Mouse (Mus musculus) limb, embryonic 14.5 days (tissue): ENCODE measurements around the gene Hist1h3i. TPM values are rescaled to one million over a fixed set of nuclear protein-coding genes. Genes with fewer than 3 reads are reported as not detected.
"Not testable (repeated sequence)": the region's sequence is repeated elsewhere in the genome, so short reads cannot be mapped to it uniquely, and the experiment has no call there.

ENCODE experiments used
- ATAC-seq: fragments of 200-750 bp; cut with Nextera tagmentation; 2 replicates; pipeline ENCODE4 v1.8.0; 2017; ENCODE audit warnings: low read depth, moderate number of reproducible peaks, moderate TSS enrichment; ENCODE audit not compliant: low FRiP score
- DNase-seq: peaks from one replicate; pipeline ENCODE4 v3.0.0-alpha.2; 2015; ENCODE audit warnings: low spot score
- H3K27ac ChIP-seq: fragments of 300-500 bp; sonication (generic); replicated peaks from 2 replicates; pipeline ENCODE4 v1.5.1; 2014; ENCODE audit warnings: low read depth, mild to moderate bottlenecking, low read length, moderate library complexity, mixed read lengths
- H3K27me3 ChIP-seq: fragments of 300-500 bp; sonication (generic); 2 replicates; pipeline ENCODE4 v1.6.1; 2014; ENCODE audit warnings: low read length, mixed read lengths; ENCODE audit not compliant: control insufficient read depth, insufficient read depth
- H3K36me3 ChIP-seq: fragments of 300-500 bp; sonication (generic); 2 replicates; pipeline ENCODE4 v1.6.1; 2014; ENCODE audit warnings: mild to moderate bottlenecking, low read length, moderate library complexity, mixed read lengths; ENCODE audit not compliant: control insufficient read depth, insufficient read depth
- H3K4me1 ChIP-seq: fragments of 300-500 bp; sonication (generic); 2 replicates; pipeline ENCODE4 v1.6.1; 2014; ENCODE audit warnings: antibody characterized with exemption, low read length, mixed read lengths; ENCODE audit not compliant: control insufficient read depth, insufficient read depth
- H3K4me2 ChIP-seq: fragments of 300-500 bp; sonication (generic); replicated peaks from 2 replicates; pipeline ENCODE4 v1.6.1; 2014; ENCODE audit warnings: low read depth, mild to moderate bottlenecking, low read length, moderate library complexity; ENCODE audit not compliant: severe bottlenecking
- H3K4me3 ChIP-seq: fragments of 300-500 bp; sonication (generic); replicated peaks from 2 replicates; pipeline ENCODE4 v1.5.1; 2014; ENCODE audit warnings: low read length
- H3K9ac ChIP-seq: fragments of 300-500 bp; sonication (generic); 2 replicates; pipeline ENCODE4 v1.6.1; 2014; ENCODE audit warnings: mild to moderate bottlenecking, low read depth, low read length, moderate library complexity; ENCODE audit not compliant: severe bottlenecking
- H3K9me3 ChIP-seq: fragments of 300-500 bp; sonication (generic); 2 replicates; pipeline ENCODE4 v1.6.1; 2016; ENCODE audit warnings: low read length; ENCODE audit not compliant: control insufficient read depth
- POLR2A ChIP-seq: fragments of 200-500 bp; IDR thresholded peaks from 2 replicates; pipeline ENCODE4 v1.8.0; 2012; ENCODE audit warnings: inconsistent platforms, mild to moderate bottlenecking, moderate library complexity, borderline replicate concordance; ENCODE audit not compliant: insufficient read depth, insufficient read length; ENCODE audit errors: extremely low read depth
- WGBS: fragments of 180-500 bp; shearing (Covaris S2); extraction: QIAGEN DNeasy Blood & Tissue Kit; methylation state at CpG from one replicate; pipeline ENCODE4 v1.1.7; 2014; 5-methylcytosine and 5-hydroxymethylcytosine counted together
- microRNA-seq: library from miRNA; unstranded; fragments of <30 nt; microRNA quantifications from one replicate; pipeline ENCODE4, GENCODE M21; 2016
- polyA plus RNA-seq, 2 experiments: library from polyadenylated mRNA; depleted of rRNA in 1 of 2; stranded (reverse) in 1 of 2; unstranded in 1 of 2; fragments of >200 nt; fragmentation: Nextera tagmentation in 1 of 2; extraction: Ambion mirVana in 1 of 2; gene quantifications; 2 replicates each; pipeline versions ENCODE4 v1.2.1 to v1.2.3; 2012 to 2014

Gene Hist1h3i
- polyA plus RNA-seq, 2 experiments = 39.9 to 142 TPM

- Histone ChIP-seq H3K27ac (peak overlapping the region; percentile 94), H3K27me3 (no peaks in the 10 kb centered on the region), H3K9ac (peak overlapping the region; percentile 57), H3K4me2 (peak overlapping the region; percentile 83), H3K4me1 (peaks cover 20% of the 10 kb centered on the region), H3K9me3 (no peaks in the 10 kb centered on the region), H3K4me3 (peak overlapping the region; percentile 52), H3K36me3 (no peaks in the 10 kb centered on the region)
- WGBS = 6% methylated on average over 5 of the region's 5 CpGs
- peak; percentile 60 for DNase-seq
- TF ChIP-seq POLR2A = peak; percentile 28; the same call in 1 of the 2 replicates
- no peak for ATAC-seq
These were observed 33.6 kb downstream of the Hist1h3i start for GRCm38 (mm10) chr13:21749387-21750158.

DNA sequence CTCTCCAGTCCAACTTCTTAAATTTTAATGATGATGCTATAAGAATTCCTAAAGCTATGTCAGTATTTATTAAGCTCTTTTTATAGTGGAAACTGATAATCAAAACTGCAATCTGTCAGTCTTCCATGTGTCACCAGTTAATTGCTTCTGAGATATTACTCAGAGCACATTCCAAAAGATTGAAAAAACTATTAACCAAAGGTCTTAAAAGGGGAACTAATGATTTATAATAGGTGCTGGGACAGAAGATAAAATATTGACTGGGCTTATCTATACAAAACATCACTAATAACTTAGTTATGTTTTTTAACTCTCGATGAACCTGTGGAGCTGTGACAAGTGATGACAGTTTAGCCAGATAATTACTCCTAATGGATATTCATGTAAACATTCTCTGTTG is 38.2 kb downstream of the Hist1h3i start:
- 90% methylated on average over 1 of the region's 1 CpGs for WGBS
- no peak for ATAC-seq
- Histone ChIP-seq H3K27me3 (no peaks in the 10 kb centered on the region), H3K9me3 (no peaks in the 10 kb centered on the region), H3K9ac (no peak overlapping the region), H3K27ac (no peak overlapping the region), H3K4me1 (peaks cover 11% of the 10 kb centered on the region), H3K4me3 (no peak overlapping the region), H3K36me3 (no peaks in the 10 kb centered on the region), H3K4me2 (no peak overlapping the region)
- TF ChIP-seq POLR2A = no peak
- no peak for DNase-seq

GRCm38 (mm10) chr13:21734906-21735767 is 48.0 kb downstream of the Hist1h3i start, which contains the start of gene Hist1h4j:
Gene Hist1h4j, plus strand, starts transcription at chr13:21735064.
- Histone ChIP-seq H3K4me2 (peak within 1 kb of the TSS; percentile 63), H3K4me3 (peak within 1 kb of the TSS; percentile 49), H3K9ac (peak within 1 kb of the TSS; percentile 64), H3K27ac (peak within 1 kb of the TSS; percentile 97)
- under 1% methylated on average over 42 of the region's 56 CpGs for WGBS
- not testable (repeated sequence) for H3K4me1 ChIP-seq, H3K36me3 ChIP-seq, H3K27me3 ChIP-seq, H3K9me3 ChIP-seq
- peak; percentile 91 for DNase-seq
- peak; percentile 92 for ATAC-seq
- peak; percentile 94; the same call in 1 of the 2 replicates for TF ChIP-seq POLR2A

DNA sequence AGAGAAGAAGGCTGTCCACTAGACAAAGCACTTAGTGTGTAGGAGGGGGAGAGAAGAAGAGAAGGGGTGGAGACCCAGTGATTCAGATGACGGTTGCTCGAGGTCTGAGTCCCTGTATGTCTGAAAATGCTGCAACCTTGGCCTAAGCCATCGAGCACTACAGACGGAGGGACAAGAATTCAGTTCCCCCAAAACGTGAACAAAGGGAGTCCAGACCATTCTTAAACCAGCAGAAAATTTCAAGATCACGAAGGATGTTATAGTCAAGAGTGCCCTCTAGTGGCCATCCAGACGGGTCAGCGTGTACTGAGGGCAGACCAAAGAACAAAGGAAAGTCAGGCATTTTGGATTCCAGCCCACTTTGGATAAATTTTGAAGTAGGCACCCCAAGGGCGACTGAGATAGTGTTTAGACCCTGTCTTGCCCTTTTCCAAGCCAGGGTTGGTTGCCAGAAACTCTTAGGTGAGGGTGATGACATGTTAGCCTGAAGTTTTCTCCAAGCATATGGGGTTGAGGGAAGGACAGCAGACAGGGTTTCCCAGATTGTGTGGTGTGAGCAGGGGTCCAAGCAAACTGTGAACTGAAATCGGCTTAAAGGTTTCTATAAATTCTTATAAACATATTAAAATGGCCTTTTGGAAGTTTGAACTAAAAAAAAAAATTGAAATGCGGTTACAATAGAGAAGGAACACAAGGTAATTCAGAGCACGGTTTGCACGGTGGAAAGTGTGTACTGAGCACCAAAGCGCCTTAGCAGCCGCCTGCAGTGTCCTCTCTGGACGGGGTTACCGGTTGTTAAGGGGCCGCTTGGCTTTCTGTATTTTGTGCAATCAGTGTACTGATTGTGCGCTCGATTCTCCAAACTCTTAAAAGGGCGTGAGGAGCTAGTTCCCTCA is 48.9 kb downstream of the Hist1h3i start:
- peak overlapping the region; percentile 97 for H3K27ac ChIP-seq
- H3K4me3 ChIP-seq = peak overlapping the region; percentile 49
- DNase-seq (peak; percentile 98), ATAC-seq (peak; percentile 79)
- H3K36me3 ChIP-seq = no peaks in the 10 kb centered on the region
- WGBS = under 1% methylated on average over 21 of the region's 21 CpGs
- peaks cover 5% of the 10 kb centered on the region; the same call in 1 of the 2 replicates for H3K4me1 ChIP-seq
- H3K4me2 ChIP-seq = peak overlapping the region; percentile 63
- no peaks in the 10 kb centered on the region for H3K27me3 ChIP-seq
- TF ChIP-seq POLR2A = no peak
- H3K9ac ChIP-seq = peak overlapping the region; percentile 64
- no peaks in the 10 kb centered on the region for H3K9me3 ChIP-seq

- Histone ChIP-seq H3K27me3 (no peaks in the 10 kb centered on the region), H3K27ac (peak overlapping the region; percentile 97), H3K4me2 (no peak overlapping the region), H3K4me1 (peaks cover 5% of the 10 kb centered on the region; the same call in 1 of the 2 replicates), H3K36me3 (no peaks in the 10 kb centered on the region), H3K9me3 (no peaks in the 10 kb centered on the region), H3K4me3 (no peak overlapping the region), H3K9ac (no peak overlapping the region)
- TF ChIP-seq POLR2A = no peak
- DNase-seq (no peak), ATAC-seq (no peak)
- 63% methylated on average over 5 of the region's 5 CpGs for WGBS
These were observed 49.7 kb downstream of the Hist1h3i start for GRCm38 (mm10) chr13:21733466-21733865.

Small RNAs within 50 kb of the gene (microRNA-seq; reads per million reads assigned to microRNA genes)
- gene Gm19658 (not detected), gene Gm44346 (not detected), gene Gm44454 (not detected), gene Gm44466 (not detected)

Other genes starting within 250 kb of the Hist1h3i start
- not detected in 2 replicates for gene Olfr1366, start 240.6 kb downstream of the Hist1h3i start, polyA plus RNA-seq (2012; rRNA removed)
- gene Olfr1366, start 240.6 kb downstream of the Hist1h3i start, polyA plus RNA-seq (2014; fragmentation: Nextera tagmentation; extraction: Ambion mirVana) = 0.15 and 0.30 TPM in 2 replicates
- not detected in 2 replicates for gene Olfr1535, start 223.5 kb downstream of the Hist1h3i start, polyA plus RNA-seq (2012; rRNA removed)
- not detected in 2 replicates for gene Olfr1535, start 223.5 kb downstream of the Hist1h3i start, polyA plus RNA-seq (2014; fragmentation: Nextera tagmentation; extraction: Ambion mirVana)
- gene Olfr1364, start 201.6 kb downstream of the Hist1h3i start, polyA plus RNA-seq (2012; rRNA removed) = not detected in 2 replicates
- not detected in 2 replicates for gene Olfr1364, start 201.6 kb downstream of the Hist1h3i start, polyA plus RNA-seq (2014; fragmentation: Nextera tagmentation; extraction: Ambion mirVana)
- gene Olfr1362, start 169.3 kb downstream of the Hist1h3i start, polyA plus RNA-seq (2012; rRNA removed) = not detected in 2 replicates
- not detected in 2 replicates for gene Olfr1362, start 169.3 kb downstream of the Hist1h3i start, polyA plus RNA-seq (2014; fragmentation: Nextera tagmentation; extraction: Ambion mirVana)
- gene Olfr11, start 140.9 kb downstream of the Hist1h3i start, polyA plus RNA-seq (2012; rRNA removed) = not detected in 2 replicates
- not detected in 2 replicates for gene Olfr11, start 140.9 kb downstream of the Hist1h3i start, polyA plus RNA-seq (2014; fragmentation: Nextera tagmentation; extraction: Ambion mirVana)
- not detected in 2 replicates for gene Olfr1361, start 120.0 kb downstream of the Hist1h3i start, polyA plus RNA-seq (2012; rRNA removed)
- not detected in 2 replicates for gene Olfr1361, start 120.0 kb downstream of the Hist1h3i start, polyA plus RNA-seq (2014; fragmentation: Nextera tagmentation; extraction: Ambion mirVana)
- not detected in 2 replicates for gene Olfr1360, start 106.0 kb downstream of the Hist1h3i start, polyA plus RNA-seq (2012; rRNA removed)
- not detected in 2 replicates for gene Olfr1360, start 106.0 kb downstream of the Hist1h3i start, polyA plus RNA-seq (2014; fragmentation: Nextera tagmentation; extraction: Ambion mirVana)
- not detected in 2 replicates for gene Olfr1359, start 85.3 kb downstream of the Hist1h3i start, polyA plus RNA-seq (2012; rRNA removed)
- gene Olfr1359, start 85.3 kb downstream of the Hist1h3i start, polyA plus RNA-seq (2014; fragmentation: Nextera tagmentation; extraction: Ambion mirVana) = not detected in 2 replicates
- 15.9 and 20.8 TPM in 2 replicates for gene Hist1h2bl, start 67.2 kb downstream of the Hist1h3i start, polyA plus RNA-seq (2012; rRNA removed)
- gene Hist1h2bl, start 67.2 kb downstream of the Hist1h3i start, polyA plus RNA-seq (2014; fragmentation: Nextera tagmentation; extraction: Ambion mirVana) = 2.4 and 4.4 TPM in 2 replicates
- gene Hist1h2ai, start 66.9 kb downstream of the Hist1h3i start, polyA plus RNA-seq (2012; rRNA removed) = 17.5 and 34.8 TPM in 2 replicates
- 30.7 and 38.1 TPM in 2 replicates for gene Hist1h2ai, start 66.9 kb downstream of the Hist1h3i start, polyA plus RNA-seq (2014; fragmentation: Nextera tagmentation; extraction: Ambion mirVana)
- gene Hist1h3h, start 65.7 kb downstream of the Hist1h3i start, polyA plus RNA-seq (2012; rRNA removed) = 34.5 and 61.8 TPM in 2 replicates
- gene Hist1h3h, start 65.7 kb downstream of the Hist1h3i start, polyA plus RNA-seq (2014; fragmentation: Nextera tagmentation; extraction: Ambion mirVana) = 18.4 and 18.6 TPM in 2 replicates
- gene Hist1h2bm, start 61.3 kb downstream of the Hist1h3i start, polyA plus RNA-seq (2012; rRNA removed) = 15.1 and 19.3 TPM in 2 replicates
- gene Hist1h2bm, start 61.3 kb downstream of the Hist1h3i start, polyA plus RNA-seq (2014; fragmentation: Nextera tagmentation; extraction: Ambion mirVana) = 4.8 and 6.3 TPM in 2 replicates
- gene Hist1h4j, start 48.3 kb downstream of the Hist1h3i start, polyA plus RNA-seq (2012; rRNA removed) = 13.7 and 13.8 TPM in 2 replicates
- 1.00 and 1.3 TPM in 2 replicates for gene Hist1h4j, start 48.3 kb downstream of the Hist1h3i start, polyA plus RNA-seq (2014; fragmentation: Nextera tagmentation; extraction: Ambion mirVana)
- gene Hist1h4k, start 32.9 kb downstream of the Hist1h3i start, polyA plus RNA-seq (2012; rRNA removed) = 22.1 and 22.3 TPM in 2 replicates
- 1.4 and 4.0 TPM in 2 replicates for gene Hist1h4k, start 32.9 kb downstream of the Hist1h3i start, polyA plus RNA-seq (2014; fragmentation: Nextera tagmentation; extraction: Ambion mirVana)
- 26.8 and 28.1 TPM in 2 replicates for gene Hist1h2ak, start 29.5 kb downstream of the Hist1h3i start, polyA plus RNA-seq (2012; rRNA removed)
- gene Hist1h2ak, start 29.5 kb downstream of the Hist1h3i start, polyA plus RNA-seq (2014; fragmentation: Nextera tagmentation; extraction: Ambion mirVana) = 11.0 and 17.9 TPM in 2 replicates
- 15.3 and 18.4 TPM in 2 replicates for gene Hist1h2bn, start 29.2 kb downstream of the Hist1h3i start, polyA plus RNA-seq (2012; rRNA removed)
- 3.2 and 3.4 TPM in 2 replicates for gene Hist1h2bn, start 29.2 kb downstream of the Hist1h3i start, polyA plus RNA-seq (2014; fragmentation: Nextera tagmentation; extraction: Ambion mirVana)
- gene Hist1h1b, start 2.7 kb downstream of the Hist1h3i start, polyA plus RNA-seq (2012; rRNA removed) = 5.9 and 6.7 TPM in 2 replicates
- gene Hist1h1b, start 2.7 kb downstream of the Hist1h3i start, polyA plus RNA-seq (2014; fragmentation: Nextera tagmentation; extraction: Ambion mirVana) = 8.9 and 13.0 TPM in 2 replicates
- 9.3 and 19.2 TPM in 2 replicates for gene Hist1h2an, start 3.8 kb upstream of the Hist1h3i start, polyA plus RNA-seq (2012; rRNA removed)
- 6.1 and 8.1 TPM in 2 replicates for gene Hist1h2an, start 3.8 kb upstream of the Hist1h3i start, polyA plus RNA-seq (2014; fragmentation: Nextera tagmentation; extraction: Ambion mirVana)
- 1.8 and 2.2 TPM in 2 replicates for gene Hist1h2bp, start 4.1 kb upstream of the Hist1h3i start, polyA plus RNA-seq (2012; rRNA removed)
- gene Hist1h2bp, start 4.1 kb upstream of the Hist1h3i start, polyA plus RNA-seq (2014; fragmentation: Nextera tagmentation; extraction: Ambion mirVana) = 1.9 and 2.1 TPM in 2 replicates
- 18.4 and 18.7 TPM in 2 replicates for gene Hist1h2bq, start 26.8 kb upstream of the Hist1h3i start, polyA plus RNA-seq (2012; rRNA removed)
- 20.2 and 24.7 TPM in 2 replicates for gene Hist1h2bq, start 26.8 kb upstream of the Hist1h3i start, polyA plus RNA-seq (2014; fragmentation: Nextera tagmentation; extraction: Ambion mirVana)
- not detected in 2 replicates for gene Hist1h2ao, start 27.1 kb upstream of the Hist1h3i start, polyA plus RNA-seq (2012; rRNA removed)
- gene Hist1h2ao, start 27.1 kb upstream of the Hist1h3i start, polyA plus RNA-seq (2014; fragmentation: Nextera tagmentation; extraction: Ambion mirVana) = 2.1 TPM in 1 of 2 replicates, not detected in the other
- gene Hist1h4m, start 28.4 kb upstream of the Hist1h3i start, polyA plus RNA-seq (2012; rRNA removed) = not detected in 2 replicates
- not detected in 2 replicates for gene Hist1h4m, start 28.4 kb upstream of the Hist1h3i start, polyA plus RNA-seq (2014; fragmentation: Nextera tagmentation; extraction: Ambion mirVana)
- gene Hist1h4n, start 48.8 kb upstream of the Hist1h3i start, polyA plus RNA-seq (2012; rRNA removed) = 30.3 and 31.8 TPM in 2 replicates
- gene Hist1h4n, start 48.8 kb upstream of the Hist1h3i start, polyA plus RNA-seq (2014; fragmentation: Nextera tagmentation; extraction: Ambion mirVana) = 15.6 and 21.5 TPM in 2 replicates
- 60.6 and 133 TPM in 2 replicates for gene Hist1h2ap, start 50.1 kb upstream of the Hist1h3i start, polyA plus RNA-seq (2012; rRNA removed)
- 3,378 and 3,605 TPM in 2 replicates for gene Hist1h2ap, start 50.1 kb upstream of the Hist1h3i start, polyA plus RNA-seq (2014; fragmentation: Nextera tagmentation; extraction: Ambion mirVana)
- gene Hist1h2br, start 50.4 kb upstream of the Hist1h3i start, polyA plus RNA-seq (2012; rRNA removed) = 7.1 and 24.1 TPM in 2 replicates
- 19.2 and 25.2 TPM in 2 replicates for gene Hist1h2br, start 50.4 kb upstream of the Hist1h3i start, polyA plus RNA-seq (2014; fragmentation: Nextera tagmentation; extraction: Ambion mirVana)
- 7.5 and 8.3 TPM in 2 replicates for gene Zfp184, start 161.7 kb upstream of the Hist1h3i start, polyA plus RNA-seq (2012; rRNA removed)
- gene Zfp184, start 161.7 kb upstream of the Hist1h3i start, polyA plus RNA-seq (2014; fragmentation: Nextera tagmentation; extraction: Ambion mirVana) = 12.7 and 17.2 TPM in 2 replicates
- gene Pom121l2, start 197.8 kb upstream of the Hist1h3i start, polyA plus RNA-seq (2012; rRNA removed) = 0.09 and 0.17 TPM in 2 replicates
- gene Pom121l2, start 197.8 kb upstream of the Hist1h3i start, polyA plus RNA-seq (2014; fragmentation: Nextera tagmentation; extraction: Ambion mirVana) = 0.11 and 0.18 TPM in 2 replicates
- gene Prss16, start 226.4 kb upstream of the Hist1h3i start, polyA plus RNA-seq (2012; rRNA removed) = 1.1 and 1.6 TPM in 2 replicates
- 0.51 and 0.57 TPM in 2 replicates for gene Prss16, start 226.4 kb upstream of the Hist1h3i start, polyA plus RNA-seq (2014; fragmentation: Nextera tagmentation; extraction: Ambion mirVana)